Mouse (Mus musculus): ENCODE results near the gene Olfr642.

DNA sequence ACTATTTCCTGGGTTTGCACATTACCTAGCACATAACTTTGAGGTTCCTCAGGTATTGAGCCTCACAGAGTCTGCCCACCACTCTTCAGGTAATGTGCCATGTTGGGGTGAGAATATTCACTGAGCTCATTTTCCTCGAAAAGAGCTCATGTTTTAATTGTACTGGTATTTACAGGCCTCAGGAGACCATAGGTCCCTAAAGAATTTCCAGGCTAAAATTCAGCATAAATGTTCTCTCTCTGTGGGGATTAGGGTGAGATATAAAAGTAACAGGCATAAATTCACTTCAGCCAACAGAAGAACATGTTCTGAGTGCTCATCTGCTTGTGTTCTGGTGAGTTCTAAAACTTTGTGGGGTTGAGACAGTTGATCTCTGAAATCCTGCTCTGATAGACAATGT lies 17.3 kb downstream of the Olfr642 start, which contains the start of gene Olfr641:
- TF ChIP-seq CTCF (IDR thresholded peaks at IDR 0.05; ENCODE audit: insufficient read depth, low read depth, low read length) (no peak), POLR2A (IDR thresholded peaks at IDR 0.05; ENCODE audit: insufficient read depth, low read depth, low read length) (no peak)
